Mouse (Mus musculus) stomach, postnatal 0 days (tissue): ENCODE measurements around the gene Sema6d. TPM values are rescaled to one million over a fixed set of nuclear protein-coding genes. Genes with fewer than 3 reads are reported as not detected.
A peak's percentile ranks its signal among the peaks of the same experiment; 100 is the strongest.

ENCODE experiments used
- ATAC-seq: fragments of 200-750 bp; cut with Nextera tagmentation; 2 replicates; pipeline ENCODE4 v1.8.0; 2017; ENCODE audit not compliant: low FRiP score, low TSS enrichment
- DNase-seq: peaks from one replicate; pipeline ENCODE4 v3.0.0-alpha.2; 2016; ENCODE audit warnings: low spot score
- H3K27ac ChIP-seq: fragments of 300-500 bp; sonication (generic); replicated peaks from 2 replicates; pipeline ENCODE4 v1.5.1; 2014; ENCODE audit warnings: mild to moderate bottlenecking, control low read depth
- H3K27me3 ChIP-seq: fragments of 300-500 bp; sonication (generic); 2 replicates; pipeline ENCODE4 v1.6.1; 2014; ENCODE audit warnings: low read length; ENCODE audit not compliant: control insufficient read depth, insufficient read depth
- H3K36me3 ChIP-seq: fragments of 300-500 bp; sonication (generic); 2 replicates; pipeline ENCODE4 v1.6.1; 2014; ENCODE audit warnings: low read length, mixed read lengths; ENCODE audit not compliant: control insufficient read depth, insufficient read depth
- H3K4me1 ChIP-seq: fragments of 300-500 bp; sonication (generic); replicated peaks from 2 replicates; pipeline ENCODE4 v1.6.1; 2014; ENCODE audit warnings: antibody characterized with exemption; ENCODE audit not compliant: control insufficient read depth, insufficient read depth
- H3K4me2 ChIP-seq: fragments of 300-500 bp; sonication (generic); replicated peaks from 2 replicates; pipeline ENCODE4 v1.6.1; 2014; ENCODE audit warnings: low read depth, mild to moderate bottlenecking, control low read depth, moderate library complexity
- H3K4me3 ChIP-seq: fragments of 300-500 bp; sonication (generic); 2 replicates; pipeline ENCODE4 v1.5.1; 2014; ENCODE audit warnings: low read depth, low read length, control low read depth
- H3K9ac ChIP-seq: fragments of 300-500 bp; sonication (generic); 2 replicates; pipeline ENCODE4 v1.6.1; 2014; ENCODE audit warnings: mild to moderate bottlenecking, low read length, control low read depth, mixed read lengths
- H3K9me3 ChIP-seq: fragments of 300-500 bp; sonication (generic); 2 replicates; pipeline ENCODE4 v1.6.1; 2016; ENCODE audit warnings: low read length; ENCODE audit not compliant: control insufficient read depth
- CTCF ChIP-seq: IDR thresholded peaks from 2 replicates; pipeline ENCODE4 v1.5.1; 2016; ENCODE audit warnings: antibody characterized with exemption, low read depth, mild to moderate bottlenecking, moderate library complexity
- EP300 ChIP-seq: optimal IDR thresholded peaks from 2 replicates; pipeline ENCODE3; 2016; ENCODE audit warnings: antibody characterized with exemption
- WGBS: fragments of 180-500 bp; shearing (Covaris S2); extraction: QIAGEN DNeasy Blood & Tissue Kit; methylation state at CpG from one replicate; pipeline ENCODE4 v1.1.7; 2014; 5-methylcytosine and 5-hydroxymethylcytosine counted together
- polyA plus RNA-seq: library from polyadenylated mRNA; unstranded; fragments of >200 nt; fragmentation: Nextera tagmentation; extraction: Ambion mirVana; gene quantifications from 2 replicates; pipeline ENCODE4 v1.2.1, GENCODE M21; 2015

The Sema6d gene
- polyA plus RNA-seq, 1 experiment from 2014 or later, result 2.1 TPM

DNA sequence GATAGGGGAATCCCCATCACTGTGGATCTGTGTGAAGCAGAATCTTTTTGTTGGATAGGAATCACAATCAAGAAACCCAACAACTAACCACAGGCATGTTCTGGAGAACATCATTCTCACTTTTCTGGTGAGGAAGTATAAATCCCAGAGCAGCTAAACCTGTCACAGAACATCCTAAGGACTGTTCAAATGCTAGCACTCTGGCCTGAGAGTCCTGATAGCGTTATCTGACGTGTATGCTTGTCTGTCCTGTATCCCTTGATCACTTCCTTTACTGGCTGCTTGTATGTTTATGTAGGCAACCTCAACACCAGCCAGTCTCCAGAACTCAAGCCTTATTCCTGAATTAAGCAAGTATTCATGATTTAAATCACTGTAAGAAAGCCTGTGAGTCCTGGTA lies 281.6 kb downstream of the Sema6d start:
- TF ChIP-seq EP300 (no peak), CTCF (no peak)
- no peak overlapping the region for H3K4me3 ChIP-seq
- no peaks in the 10 kb centered on the region for H3K36me3 ChIP-seq
- no peak overlapping the region for H3K9ac ChIP-seq
- H3K9me3 ChIP-seq, result no peaks in the 10 kb centered on the region
- no peaks in the 10 kb centered on the region for H3K4me1 ChIP-seq
- no peak overlapping the region for H3K4me2 ChIP-seq
- no peak for DNase-seq
- H3K27ac ChIP-seq, result no peak overlapping the region
- no peaks in the 10 kb centered on the region for H3K27me3 ChIP-seq
- WGBS, result 57% methylated on average over 2 of the region's 2 CpGs
- no peak for ATAC-seq

GRCm38 (mm10) chr2:124385053-124385452 lies 295.3 kb downstream of the Sema6d start:
- H3K9me3 ChIP-seq, result no peaks in the 10 kb centered on the region
- no peaks in the 10 kb centered on the region for H3K36me3 ChIP-seq
- no peak for ATAC-seq
- DNase-seq, result no peak
- no peak overlapping the region for H3K4me2 ChIP-seq
- no peak overlapping the region for H3K4me3 ChIP-seq
- WGBS, result 68% methylated on average over 1 of the region's 1 CpGs
- no peak overlapping the region for H3K27ac ChIP-seq
- no peak overlapping the region for H3K9ac ChIP-seq
- TF ChIP-seq EP300, result no peak
- TF ChIP-seq CTCF, result no peak
- H3K4me1 ChIP-seq, result no peaks in the 10 kb centered on the region
- H3K27me3 ChIP-seq, result no peaks in the 10 kb centered on the region

DNA sequence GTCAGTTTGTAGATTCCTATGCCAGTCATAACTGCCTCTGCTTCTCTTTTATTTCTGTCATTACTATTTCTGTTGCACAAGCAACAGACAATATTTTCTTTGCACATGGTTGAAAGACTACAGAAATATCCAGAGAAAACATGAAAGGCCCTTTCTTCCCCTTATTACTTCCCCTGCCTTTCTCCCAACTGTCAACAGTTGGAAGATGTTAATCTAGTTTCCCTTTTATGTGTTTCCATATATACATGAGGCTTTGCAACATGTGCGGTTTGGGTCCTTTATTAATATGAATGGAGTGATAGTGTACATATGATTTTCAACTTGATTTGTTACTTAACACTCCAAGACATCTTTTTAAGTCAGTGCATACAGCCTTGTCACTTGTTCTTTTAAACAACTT lies 296.0 kb downstream of the Sema6d start:
- DNase-seq, result no peak
- H3K9ac ChIP-seq, result no peak overlapping the region

DNA sequence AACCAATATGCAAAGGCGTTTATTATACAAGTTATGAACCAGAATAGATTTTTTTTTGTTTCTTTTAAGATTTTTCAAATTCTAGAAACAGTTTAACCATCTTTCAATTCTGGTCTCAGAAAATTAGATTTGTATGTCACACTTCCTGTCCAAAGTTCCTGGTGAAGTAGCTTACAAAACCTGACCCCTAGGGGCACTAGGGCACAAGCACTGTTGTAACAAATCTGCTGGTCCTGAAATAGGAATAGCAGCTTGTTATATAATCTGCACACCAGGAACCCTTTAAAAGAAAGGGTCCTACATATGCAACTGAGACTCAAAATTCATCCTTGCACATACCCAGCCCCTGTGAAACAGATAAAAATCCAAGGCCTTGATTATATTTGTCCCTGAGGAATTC lies 298.5 kb downstream of the Sema6d start:
- Histone ChIP-seq H3K9me3 (no peaks in the 10 kb centered on the region), H3K27ac (no peak overlapping the region), H3K4me2 (no peak overlapping the region), H3K9ac (no peak overlapping the region), H3K4me1 (no peaks in the 10 kb centered on the region), H3K4me3 (no peak overlapping the region), H3K27me3 (no peaks in the 10 kb centered on the region), H3K36me3 (no peaks in the 10 kb centered on the region)
- ATAC-seq (no peak), DNase-seq (no peak)
- 85% methylated on average over 1 of the region's 1 CpGs for WGBS
- TF ChIP-seq CTCF (peak; percentile 29; the same call in 1 of the 2 replicates), EP300 (no peak)

More for the DNA sequence above, 296.0 kb downstream of the Sema6d start:
- Histone ChIP-seq H3K4me2 (no peak overlapping the region), H3K4me3 (no peak overlapping the region), H3K36me3 (no peaks in the 10 kb centered on the region), H3K27ac (no peak overlapping the region), H3K9me3 (no peaks in the 10 kb centered on the region), H3K4me1 (no peaks in the 10 kb centered on the region), H3K27me3 (no peaks in the 10 kb centered on the region)
- ATAC-seq, result no peak
- WGBS, result 35% methylated on average over 1 of the region's 1 CpGs
- TF ChIP-seq CTCF (no peak), EP300 (no peak)

- Histone ChIP-seq H3K4me2 (no peak overlapping the region), H3K36me3 (no peaks in the 10 kb centered on the region), H3K9me3 (no peaks in the 10 kb centered on the region), H3K9ac (no peak overlapping the region), H3K4me3 (no peak overlapping the region), H3K27ac (no peak overlapping the region), H3K27me3 (no peaks in the 10 kb centered on the region), H3K4me1 (no peaks in the 10 kb centered on the region)
- WGBS, result 73% methylated on average over 4 of the region's 4 CpGs
- DNase-seq, result no peak
- no peak for ATAC-seq
- no peak for TF ChIP-seq EP300
- TF ChIP-seq CTCF, result no peak
These were observed 307.0 kb downstream of the Sema6d start for GRCm38 (mm10) chr2:124396733-124397132.

- no peaks in the 10 kb centered on the region for H3K27me3 ChIP-seq
- DNase-seq (no peak), ATAC-seq (no peak)
- H3K9ac ChIP-seq, result no peak overlapping the region
- H3K36me3 ChIP-seq, result no peaks in the 10 kb centered on the region
- no peak overlapping the region for H3K4me3 ChIP-seq
- no peaks in the 10 kb centered on the region for H3K9me3 ChIP-seq
- WGBS, result 85% methylated on average over 5 of the region's 5 CpGs
- H3K4me2 ChIP-seq, result no peak overlapping the region
- no peak for TF ChIP-seq CTCF
- TF ChIP-seq EP300, result no peak
- no peaks in the 10 kb centered on the region for H3K4me1 ChIP-seq
- no peak overlapping the region for H3K27ac ChIP-seq
These were observed 307.5 kb downstream of the Sema6d start for GRCm38 (mm10) chr2:124397304-124397703.
